Mouse (Mus musculus): ENCODE data around the gene Mup15. TPM values are rescaled to one million over a fixed set of nuclear protein-coding genes. Genes with fewer than 3 reads are reported as not detected.
"Not testable (repeated sequence)": the region's sequence is repeated elsewhere in the genome, so short reads cannot be mapped to it uniquely, and the experiment has no call there.

Mup15 gene
- polyA plus RNA-seq (2015; fragmentation: Nextera tagmentation; extraction: Ambion mirVana) = not detected in 2 replicates

DNA sequence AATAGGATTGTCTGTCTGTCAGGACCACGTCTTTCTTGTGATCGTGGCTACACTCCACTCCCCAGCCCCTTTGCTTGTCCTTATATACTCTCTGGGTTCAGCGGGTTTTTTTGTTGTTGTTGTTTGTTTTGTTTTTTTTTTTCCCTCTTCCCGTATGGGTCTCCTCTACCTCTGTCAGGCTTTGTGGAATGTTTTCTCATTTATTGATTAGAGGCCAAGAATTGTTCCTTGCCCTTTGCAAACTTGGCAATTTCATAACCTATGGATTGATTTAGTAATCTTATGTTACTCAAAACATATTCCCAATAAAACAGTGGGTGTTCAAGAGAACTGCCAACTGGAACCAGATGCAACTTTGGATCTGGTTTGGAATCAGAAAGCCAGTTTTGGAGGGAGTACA, at the start of gene Mup15:
Gene Mup15, minus strand, starts transcription at position 101 of the 400 bp plus-strand sequence.
- not testable (repeated sequence) for H3K9me3 ChIP-seq (replicated peaks); H3K36me3 ChIP-seq (replicated peaks)
- no CpG with 5 or more reads among the region's 4 CpGs for WGBS (ENCODE audit: insufficient replicate concordance)

More for the DNA sequence above, at the start of gene Mup15:
- not testable (repeated sequence) for H3K27ac ChIP-seq (replicated peaks); H3K4me2 ChIP-seq; ATAC-seq (ENCODE audit: insufficient read depth); H3K27me3 ChIP-seq; H3K4me1 ChIP-seq (replicated peaks); H3K9ac ChIP-seq; H3K4me3 ChIP-seq (replicated peaks)

Other genes with a start within 250 kb of the Mup15 start
- gene Mup13, start 211.5 kb downstream of the Mup15 start, polyA plus RNA-seq (2015; fragmentation: Nextera tagmentation; extraction: Ambion mirVana) = not detected in 2 replicates
- gene Mup14, start 135.7 kb downstream of the Mup15 start, polyA plus RNA-seq (2015; fragmentation: Nextera tagmentation; extraction: Ambion mirVana) = not detected in 2 replicates
- gene Mup16, start 79.8 kb upstream of the Mup15 start, polyA plus RNA-seq (2015; fragmentation: Nextera tagmentation; extraction: Ambion mirVana) = not detected in 2 replicates
- not detected in 2 replicates for gene Mup17, start 156.1 kb upstream of the Mup15 start, polyA plus RNA-seq (2015; fragmentation: Nextera tagmentation; extraction: Ambion mirVana)
- gene Mup18, start 234.4 kb upstream of the Mup15 start, polyA plus RNA-seq (2015; fragmentation: Nextera tagmentation; extraction: Ambion mirVana) = not detected in 2 replicates